Mouse (Mus musculus) forebrain, embryonic 13.5 days (tissue): ENCODE measurements at regions not wholly inside any gene's neighbourhood (a gene's known extent, or its start where the extent isn't known, plus 50 kb on each side); places are given as distances from the start of the nearest gene placed in this dataset.

Experiments
- ATAC-seq: fragments of 200-750 bp; cut with Nextera tagmentation; 2 replicates; pipeline ENCODE4 v1.8.0; 2017
- H3K27ac ChIP-seq: fragments of 300-500 bp; sonication (generic); 2 replicates; pipeline ENCODE4 v1.5.1; 2015; ENCODE audit warnings: inconsistent platforms, mild to moderate bottlenecking, moderate library complexity
- H3K27me3 ChIP-seq: fragments of 300-500 bp; sonication (generic); 2 replicates; pipeline ENCODE4 v1.6.1; 2015; ENCODE audit warnings: mild to moderate bottlenecking, inconsistent platforms
- H3K36me3 ChIP-seq: fragments of 300-500 bp; sonication (generic); 2 replicates; pipeline ENCODE4 v1.6.1; 2015; ENCODE audit warnings: mild to moderate bottlenecking, inconsistent platforms; ENCODE audit not compliant: poor library complexity, severe bottlenecking
- H3K4me1 ChIP-seq: fragments of 300-500 bp; sonication (generic); 2 replicates; pipeline ENCODE4 v1.6.1; 2015; ENCODE audit warnings: inconsistent platforms
- H3K4me2 ChIP-seq: fragments of 300-500 bp; sonication (generic); 2 replicates; pipeline ENCODE4 v1.6.1; 2015; ENCODE audit warnings: inconsistent platforms, mild to moderate bottlenecking, moderate library complexity
- H3K4me3 ChIP-seq: fragments of 300-500 bp; sonication (generic); 2 replicates; pipeline ENCODE4 v1.5.1; 2015; ENCODE audit warnings: mild to moderate bottlenecking, inconsistent platforms
- H3K9ac ChIP-seq: fragments of 300-500 bp; sonication (generic); 2 replicates; pipeline ENCODE4 v1.6.1; 2015; ENCODE audit warnings: mild to moderate bottlenecking, inconsistent platforms
- H3K9me3 ChIP-seq: fragments of 300-500 bp; sonication (generic); replicated peaks from 2 replicates; pipeline ENCODE4 v1.6.1; 2016; ENCODE audit warnings: inconsistent platforms
- WGBS: fragments of 180-500 bp; shearing (Covaris S2); methylation state at CpG from one replicate; pipeline ENCODE4 v1.1.7; 2015; 5-methylcytosine and 5-hydroxymethylcytosine counted together

GRCm38 (mm10) chrX:118599316-118599715, 118.8 kb upstream of the Tgif2lx1 start:
- H3K4me2 ChIP-seq = no peak overlapping the region
- no peak overlapping the region for H3K9ac ChIP-seq
- H3K27me3 ChIP-seq = no peaks in the 10 kb centered on the region
- no peaks in the 10 kb centered on the region for H3K36me3 ChIP-seq
- no peak overlapping the region for H3K4me3 ChIP-seq
- H3K4me1 ChIP-seq = 0 out of 2 replicates have a peak, but pooled peaks cover 3% of the 10 kb centered on the region
- ATAC-seq = no peak
- no peaks in the 10 kb centered on the region for H3K9me3 ChIP-seq
- no peak overlapping the region for H3K27ac ChIP-seq

- H3K27ac ChIP-seq = no peak overlapping the region
- no peak for ATAC-seq
- WGBS = 50% methylated on average over 1 of the region's 1 CpGs
These were observed 115.7 kb upstream of the Tgif2lx1 start for GRCm38 (mm10) chrX:118596346-118596622.

GRCm38 (mm10) chrX:118595504-118596345, 115.2 kb upstream of the Tgif2lx1 start:
- no peak overlapping the region for H3K27ac ChIP-seq
- H3K36me3 ChIP-seq = no peaks in the 10 kb centered on the region
- ATAC-seq = peak; percentile 79
- H3K4me3 ChIP-seq = no peak overlapping the region
- no peaks in the 10 kb centered on the region for H3K9me3 ChIP-seq
- WGBS = 16% methylated on average over 4 of the region's 4 CpGs
- H3K9ac ChIP-seq = no peak overlapping the region
- H3K4me1 ChIP-seq = 0 out of 2 replicates have a peak, but pooled peaks cover 3% of the 10 kb centered on the region
- no peaks in the 10 kb centered on the region for H3K27me3 ChIP-seq
- H3K4me2 ChIP-seq = no peak overlapping the region

More at GRCm38 (mm10) chrX:118596346-118596622, 115.7 kb upstream of the Tgif2lx1 start:
- 0 out of 2 replicates have a peak, but pooled peaks cover 3% of the 10 kb centered on the region for H3K4me1 ChIP-seq
- H3K4me3 ChIP-seq = no peak overlapping the region
- no peaks in the 10 kb centered on the region for H3K27me3 ChIP-seq
- no peak overlapping the region for H3K9ac ChIP-seq
- H3K36me3 ChIP-seq = no peaks in the 10 kb centered on the region
- no peaks in the 10 kb centered on the region for H3K9me3 ChIP-seq
- no peak overlapping the region for H3K4me2 ChIP-seq
